Mouse (Mus musculus) forebrain, embryonic 10.5 days (tissue): ENCODE results near the gene Capn10. TPM values are rescaled to one million over a fixed set of nuclear protein-coding genes. Genes with fewer than 3 reads are reported as not detected.

ENCODE experiments used
- DNase-seq: peaks from one replicate; pipeline ENCODE4 v3.0.0-alpha.2; 2017; ENCODE audit warnings: low spot score; ENCODE audit errors: extremely low spot score
- H3K27ac ChIP-seq: fragments of 300-500 bp; sonication (generic); 2 replicates; pipeline ENCODE4 v1.5.1; 2016; ENCODE audit warnings: mild to moderate bottlenecking
- H3K27me3 ChIP-seq: fragments of 300-500 bp; sonication (generic); 2 replicates; pipeline ENCODE4 v1.6.1; 2016; ENCODE audit warnings: mild to moderate bottlenecking; ENCODE audit not compliant: poor library complexity, severe bottlenecking
- H3K36me3 ChIP-seq: fragments of 300-500 bp; sonication (generic); replicated peaks from 2 replicates; pipeline ENCODE4 v1.6.1; 2016; ENCODE audit warnings: mild to moderate bottlenecking, moderate library complexity
- H3K4me1 ChIP-seq: fragments of 300-500 bp; sonication (generic); 2 replicates; pipeline ENCODE4 v1.6.1; 2016
- H3K4me3 ChIP-seq: fragments of 300-500 bp; sonication (generic); 2 replicates; pipeline ENCODE4 v1.5.1; 2016; ENCODE audit warnings: mild to moderate bottlenecking, moderate library complexity
- H3K9me3 ChIP-seq: fragments of 300-500 bp; sonication (generic); 2 replicates; pipeline ENCODE4 v1.6.1; 2016; ENCODE audit warnings: mild to moderate bottlenecking, moderate library complexity
- WGBS: fragments of 180-500 bp; shearing (Covaris S2); methylation state at CpG from one replicate; pipeline ENCODE4 v1.1.7; 2016; 5-methylcytosine and 5-hydroxymethylcytosine counted together
- polyA plus RNA-seq: library from polyadenylated mRNA; unstranded; fragments of >200 nt; fragmentation: Nextera tagmentation; extraction: Ambion mirVana; gene quantifications from 2 replicates; pipeline ENCODE4 v1.2.1, GENCODE M21; 2016

Gene Capn10
- polyA plus RNA-seq, 1 experiment from 2014 or later = 42.7 TPM

DNA sequence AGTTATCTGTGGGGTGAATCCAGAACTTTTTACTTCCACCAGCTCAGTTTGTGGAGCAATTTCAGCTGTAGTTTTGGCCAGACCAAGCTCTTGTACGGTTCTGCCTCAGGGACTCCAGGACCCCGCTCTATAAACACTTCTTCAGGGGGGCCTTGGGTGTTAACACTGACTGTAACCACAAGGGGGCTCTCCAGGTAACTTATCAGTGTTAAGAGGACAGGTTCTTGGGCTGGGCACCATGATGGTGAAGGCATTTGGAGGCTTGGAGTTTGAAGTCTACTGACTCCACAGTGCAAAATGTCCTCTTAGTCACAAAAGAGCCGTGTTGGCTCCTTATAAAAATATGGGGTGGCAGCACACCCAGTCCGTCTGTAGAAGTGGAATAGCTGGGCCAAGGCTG lies 25.1 kb upstream of the Capn10 start:
- Histone ChIP-seq H3K36me3 (peaks cover 6% of the 10 kb centered on the region), H3K27ac (no peak overlapping the region), H3K4me1 (peaks cover 63% of the 10 kb centered on the region), H3K9me3 (no peaks in the 10 kb centered on the region), H3K4me3 (no peak overlapping the region; the same call in 1 of the 2 replicates), H3K27me3 (peaks cover 23% of the 10 kb centered on the region)
- DNase-seq = no peak
- WGBS = 70% methylated on average over 4 of the region's 4 CpGs

DNA sequence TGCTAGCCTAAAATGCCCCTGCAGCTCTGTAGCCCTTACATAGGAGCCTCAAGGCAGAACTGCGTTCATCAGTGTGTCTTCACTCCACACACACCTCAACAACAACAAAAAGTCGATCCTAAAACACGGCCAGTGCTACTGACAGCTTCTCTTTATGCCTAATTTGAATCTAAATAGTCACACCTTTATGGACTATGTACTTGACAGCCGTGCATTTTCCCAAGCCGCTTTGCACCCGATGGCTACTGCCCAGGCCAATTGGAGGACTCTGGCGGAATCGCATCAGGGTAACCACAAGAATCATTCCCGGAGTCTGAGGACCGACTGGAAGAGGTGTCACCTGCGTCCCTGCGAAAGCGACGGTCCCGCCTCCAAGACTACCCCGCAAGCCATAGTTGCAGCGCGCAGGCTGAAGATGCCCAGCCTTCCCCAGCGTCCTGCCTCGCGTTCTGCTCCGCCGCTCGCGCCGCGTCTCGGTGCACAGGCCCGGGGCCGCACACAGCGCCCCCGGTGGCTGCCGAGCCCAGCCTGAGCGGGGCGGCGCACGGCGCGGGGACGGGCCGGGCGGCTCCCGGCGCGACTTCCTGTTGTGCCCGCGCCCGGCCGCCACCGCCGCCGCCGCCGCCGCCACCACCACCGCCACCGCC lies 23.8 kb upstream of the Capn10 start, which contains the start of gene Rnpepl1:
TSS of gene Rnpepl1 (plus strand) at position 545 of the 647 bp plus-strand sequence.
- Histone ChIP-seq H3K36me3 (peaks cover 18% of the 10 kb centered on the region), H3K27me3 (peaks cover 23% of the 10 kb centered on the region), H3K4me3 (peak within 1 kb of the TSS; percentile 92), H3K9me3 (no peaks in the 10 kb centered on the region), H3K4me1 (peaks cover 63% of the 10 kb centered on the region), H3K27ac (peak within 1 kb of the TSS; percentile 92)
- 1% methylated on average over 56 of the region's 57 CpGs for WGBS
- peak; percentile 73 for DNase-seq

GRCm38 (mm10) chr1:92910925-92911720 lies 23.1 kb upstream of the Capn10 start:
- Histone ChIP-seq H3K27ac (peak overlapping the region; percentile 92), H3K4me1 (peaks cover 62% of the 10 kb centered on the region), H3K36me3 (peaks cover 24% of the 10 kb centered on the region), H3K27me3 (peaks cover 23% of the 10 kb centered on the region), H3K4me3 (peak overlapping the region; percentile 92), H3K9me3 (no peaks in the 10 kb centered on the region)
- peak; percentile 55 for DNase-seq
- 1% methylated on average over 83 of the region's 85 CpGs for WGBS

DNA sequence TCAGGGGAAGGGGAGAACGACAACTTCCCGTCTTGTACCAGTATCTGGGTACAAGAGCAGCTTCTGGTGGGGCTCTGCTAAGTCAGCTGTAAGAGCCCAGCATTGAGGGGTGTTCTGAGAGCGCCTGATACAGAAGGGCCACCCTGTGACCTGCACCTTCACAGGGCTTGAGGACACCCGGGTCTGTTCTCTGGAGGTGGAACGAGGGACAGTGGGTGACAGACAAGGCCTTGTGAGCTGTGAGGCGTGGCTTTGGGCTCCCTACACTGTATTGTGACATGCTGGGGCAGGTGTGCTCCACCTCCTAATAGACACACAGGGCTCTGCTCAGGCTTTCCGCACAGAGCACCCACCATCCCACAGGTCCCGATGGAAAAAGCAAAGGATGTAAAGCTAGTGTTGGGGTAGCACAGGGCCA lies 22.4 kb upstream of the Capn10 start:
- H3K27ac ChIP-seq = peak overlapping the region; percentile 92
- no peak for DNase-seq
- 51% methylated on average over 8 of the region's 8 CpGs for WGBS

GRCm38 (mm10) chr1:92912286-92912685 lies 21.9 kb upstream of the Capn10 start:
- no peak for DNase-seq
- H3K4me1 ChIP-seq = peaks cover 51% of the 10 kb centered on the region
- H3K27ac ChIP-seq = no peak overlapping the region
- peaks cover 23% of the 10 kb centered on the region for H3K27me3 ChIP-seq
- 52% methylated on average over 1 of the region's 1 CpGs for WGBS
- H3K4me3 ChIP-seq = peak overlapping the region; percentile 92
- H3K9me3 ChIP-seq = no peaks in the 10 kb centered on the region
- H3K36me3 ChIP-seq = peaks cover 36% of the 10 kb centered on the region

More for the DNA sequence above, 22.4 kb upstream of the Capn10 start:
- peaks cover 23% of the 10 kb centered on the region for H3K27me3 ChIP-seq
- H3K36me3 ChIP-seq = peaks cover 31% of the 10 kb centered on the region
- peak overlapping the region; percentile 92 for H3K4me3 ChIP-seq
- H3K4me1 ChIP-seq = peaks cover 56% of the 10 kb centered on the region
- no peaks in the 10 kb centered on the region for H3K9me3 ChIP-seq

- no peak overlapping the region for H3K4me3 ChIP-seq
- H3K27me3 ChIP-seq = peaks cover 7% of the 10 kb centered on the region
- peaks cover 56% of the 10 kb centered on the region for H3K36me3 ChIP-seq
- no peak for DNase-seq
- WGBS = 82% methylated on average over 4 of the region's 4 CpGs
- H3K9me3 ChIP-seq = no peaks in the 10 kb centered on the region
- peaks cover 34% of the 10 kb centered on the region for H3K4me1 ChIP-seq
- H3K27ac ChIP-seq = no peak overlapping the region
These were observed 19.9 kb upstream of the Capn10 start for GRCm38 (mm10) chr1:92914239-92914638.

GRCm38 (mm10) chr1:92914993-92915392 lies 19.2 kb upstream of the Capn10 start:
- H3K9me3 ChIP-seq = no peaks in the 10 kb centered on the region
- no peak overlapping the region for H3K27ac ChIP-seq
- no peak for DNase-seq
- 95% methylated on average over 11 of the region's 11 CpGs for WGBS
- H3K36me3 ChIP-seq = peaks cover 63% of the 10 kb centered on the region
- no peaks in the 10 kb centered on the region for H3K27me3 ChIP-seq
- peaks cover 27% of the 10 kb centered on the region for H3K4me1 ChIP-seq
- H3K4me3 ChIP-seq = no peak overlapping the region

GRCm38 (mm10) chr1:92916725-92917124 lies 17.5 kb upstream of the Capn10 start:
- H3K36me3 ChIP-seq = peaks cover 76% of the 10 kb centered on the region
- WGBS = 96% methylated on average over 9 of the region's 9 CpGs

DNA sequence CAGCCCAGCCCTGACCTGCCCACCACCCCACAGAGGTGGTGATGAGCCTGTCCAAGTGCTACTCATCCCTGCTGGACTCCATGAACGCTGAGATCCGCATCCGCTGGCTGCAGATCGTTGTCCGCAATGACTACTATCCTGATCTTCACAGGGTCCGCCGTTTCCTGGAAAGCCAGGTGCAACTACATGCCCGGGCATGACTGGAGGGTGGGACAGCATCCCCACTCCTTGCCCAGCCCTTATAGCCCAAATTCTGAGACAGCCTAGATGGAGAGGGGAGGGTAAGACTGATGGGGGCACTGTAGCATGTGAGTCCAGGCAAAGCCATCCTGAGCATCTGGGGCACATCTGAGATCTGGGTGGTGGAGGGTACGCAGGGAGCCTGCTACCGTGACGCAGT lies 15.0 kb upstream of the Capn10 start:
- H3K36me3 ChIP-seq = peaks cover 72% of the 10 kb centered on the region
- no peaks in the 10 kb centered on the region for H3K27me3 ChIP-seq

More at GRCm38 (mm10) chr1:92916725-92917124, 17.5 kb upstream of the Capn10 start:
- no peaks in the 10 kb centered on the region for H3K9me3 ChIP-seq
- H3K4me3 ChIP-seq = no peak overlapping the region
- no peak overlapping the region for H3K27ac ChIP-seq
- DNase-seq = no peak
- peaks cover 14% of the 10 kb centered on the region for H3K4me1 ChIP-seq
- H3K27me3 ChIP-seq = no peaks in the 10 kb centered on the region

DNA sequence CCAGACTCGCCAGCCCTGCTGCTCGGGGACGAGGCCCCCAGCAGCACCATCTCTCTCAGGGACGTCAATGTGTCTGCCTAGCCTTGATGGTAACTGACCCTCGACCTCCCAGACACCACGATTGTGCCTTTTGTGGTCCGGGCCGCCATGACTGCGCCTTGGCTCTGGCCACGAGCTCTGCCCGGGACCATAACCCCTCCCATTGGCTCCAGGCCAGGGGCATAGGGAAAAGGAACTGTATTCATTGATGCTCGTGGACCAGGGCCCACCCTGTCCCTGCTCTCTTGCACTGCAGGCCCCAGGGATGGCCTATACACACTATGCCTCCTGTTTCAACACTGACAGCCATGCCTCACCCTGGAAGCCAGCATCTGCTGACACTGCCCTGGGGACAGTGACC lies 14.4 kb upstream of the Capn10 start:
- Histone ChIP-seq H3K36me3 (peaks cover 65% of the 10 kb centered on the region), H3K4me1 (no peaks in the 10 kb centered on the region), H3K27ac (no peak overlapping the region), H3K27me3 (no peaks in the 10 kb centered on the region), H3K4me3 (no peak overlapping the region), H3K9me3 (no peaks in the 10 kb centered on the region)
- 86% methylated on average over 12 of the region's 12 CpGs for WGBS
- DNase-seq = no peak

More for the DNA sequence above, 15.0 kb upstream of the Capn10 start:
- WGBS = 97% methylated on average over 11 of the region's 11 CpGs
- DNase-seq = no peak
- Histone ChIP-seq H3K4me1 (no peaks in the 10 kb centered on the region), H3K27ac (no peak overlapping the region), H3K4me3 (no peak overlapping the region), H3K9me3 (no peaks in the 10 kb centered on the region)

DNA sequence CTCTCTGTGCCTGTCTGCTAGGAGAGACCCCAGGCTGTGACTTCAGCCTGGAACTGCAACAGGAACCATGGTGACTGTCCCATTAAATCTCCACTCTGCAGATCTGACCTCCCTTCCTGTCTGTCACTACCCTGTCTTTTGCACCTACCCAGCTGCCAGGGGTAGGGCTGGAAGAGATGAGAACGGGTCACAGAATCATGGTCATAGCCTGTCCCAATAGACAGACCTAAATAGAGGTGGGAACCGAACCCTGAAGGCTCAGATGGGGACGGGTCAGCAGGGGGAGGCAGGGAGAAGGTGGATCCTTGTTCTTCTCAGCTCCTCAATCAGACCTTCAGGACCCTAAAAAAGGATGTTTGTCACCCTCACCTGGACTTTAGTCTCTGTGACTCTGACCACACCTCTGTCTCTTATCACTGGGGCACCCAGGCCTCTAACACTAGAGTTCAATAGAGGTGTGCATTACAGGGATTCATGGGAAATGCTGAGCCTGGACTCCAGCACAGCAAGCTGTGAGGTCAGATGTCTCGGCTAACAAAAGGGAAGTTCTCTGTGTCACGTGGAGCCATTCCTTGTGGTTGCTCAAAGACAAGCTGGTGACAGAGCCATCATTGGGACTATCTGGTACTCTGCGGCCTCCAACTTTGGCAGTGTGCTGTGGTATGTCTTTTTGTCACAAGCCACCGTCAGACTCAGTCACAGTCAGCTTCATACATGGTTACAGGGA lies 13.5 kb upstream of the Capn10 start:
- H3K27ac ChIP-seq = no peak overlapping the region
- H3K36me3 ChIP-seq = peaks cover 57% of the 10 kb centered on the region
- H3K27me3 ChIP-seq = no peaks in the 10 kb centered on the region
- H3K9me3 ChIP-seq = no peaks in the 10 kb centered on the region
- no peak overlapping the region for H3K4me3 ChIP-seq
- 88% methylated on average over 7 of the region's 7 CpGs for WGBS
- H3K4me1 ChIP-seq = no peaks in the 10 kb centered on the region
- DNase-seq = no peak

DNA sequence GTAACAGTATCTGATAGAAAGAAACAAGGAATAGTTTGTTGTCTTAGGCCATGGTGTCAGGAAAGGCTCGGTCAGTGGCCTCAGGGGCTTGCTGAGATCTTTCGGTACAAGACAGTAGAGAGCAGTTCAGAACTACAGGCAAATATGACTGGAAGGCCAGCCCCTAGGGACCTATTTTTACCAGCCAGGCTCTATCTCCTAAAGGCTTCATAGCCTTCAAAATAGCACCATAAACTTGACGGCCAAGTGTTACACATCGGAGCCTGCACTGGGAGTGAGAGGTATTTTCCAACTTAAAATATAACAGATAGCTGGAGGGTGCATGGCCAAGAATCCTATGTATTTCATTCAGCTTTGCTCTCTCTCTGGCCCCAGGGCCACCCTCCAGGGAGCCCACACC lies 12.7 kb upstream of the Capn10 start:
- no peak overlapping the region for H3K27ac ChIP-seq
- peaks cover 48% of the 10 kb centered on the region for H3K36me3 ChIP-seq
- no peak overlapping the region for H3K4me3 ChIP-seq
- no peaks in the 10 kb centered on the region for H3K27me3 ChIP-seq
- no peak for DNase-seq
- no peaks in the 10 kb centered on the region for H3K4me1 ChIP-seq
- 97% methylated on average over 4 of the region's 4 CpGs for WGBS
- H3K9me3 ChIP-seq = no peaks in the 10 kb centered on the region
